Mouse (Mus musculus) heart, postnatal 36 days (tissue): ENCODE results near the gene Ak9. TPM values are rescaled to one million over a fixed set of nuclear protein-coding genes. Genes with fewer than 3 reads are reported as not detected.
"Not testable (repeated sequence)": the region's sequence is repeated elsewhere in the genome, so short reads cannot be mapped to it uniquely, and the experiment has no call there.

Experiments used
- DNase-seq, 2 experiments: peaks; one replicate each; pipeline ENCODE4 v3.0.0; 2021 to 2022
- intact Hi-C: fragments of 180-260 bp; cut with DNase I; formaldehyde crosslinking; loops from one replicate; pipeline ENCODE4 v1.15.1; 2025
- total RNA-seq, 2 experiments: library from RNA; stranded (reverse); gene quantifications; 2 replicates each; pipeline ENCODE4 v1.2.3; 2021

Gene Ak9
- total RNA-seq, 2 experiments from 2014 or later, result not detected

- intact Hi-C loops, result loop anchor here (10.0 kb wide), 3 partner anchors 147 to 423 kb away; partner anchors contain the start of genes Cdc40, Wasf1 and Zbtb24
- no peak for DNase-seq
These were observed 4.4 kb downstream of the Ak9 start for GRCm38 (mm10) chr10:41308205-41308604.

GRCm38 (mm10) chr10:41315866-41316265 is 12.1 kb downstream of the Ak9 start:
- DNase-seq, result no peak
- intact Hi-C loops, result no loop called here

GRCm38 (mm10) chr10:41332533-41333043 is 28.8 kb downstream of the Ak9 start:
- DNase-seq, result no peak
- intact Hi-C loops, result no loop called here

GRCm38 (mm10) chr10:41341346-41341745 is 37.6 kb downstream of the Ak9 start:
- no peak for DNase-seq
- intact Hi-C loops, result no loop called here

GRCm38 (mm10) chr10:41365086-41365485 is 61.3 kb downstream of the Ak9 start:
- no peak for DNase-seq
- intact Hi-C loops, result no loop called here

GRCm38 (mm10) chr10:41380466-41380865 is 76.7 kb downstream of the Ak9 start:
- DNase-seq, result no peak
- intact Hi-C loops, result no loop called here

- DNase-seq, result peak; percentile 39 to 40
- intact Hi-C loops, result no loop called here
These were observed 81.9 kb downstream of the Ak9 start for GRCm38 (mm10) chr10:41385506-41386221.

GRCm38 (mm10) chr10:41393555-41393954 is 89.8 kb downstream of the Ak9 start:
- intact Hi-C loops, result no loop called here
- DNase-seq, result no peak

- intact Hi-C loops, result loop anchor here (10.0 kb wide), 1 partner anchor 396 kb away; no protein-coding TSS in a partner anchor
- no peak for DNase-seq
These were observed 97.3 kb downstream of the Ak9 start for GRCm38 (mm10) chr10:41401097-41401496.

- intact Hi-C loops, result loop anchor here (10.0 kb wide), 1 partner anchor 399 kb away; no protein-coding TSS in a partner anchor
- no peak for DNase-seq
These were observed 99.6 kb downstream of the Ak9 start for GRCm38 (mm10) chr10:41403364-41403763.

GRCm38 (mm10) chr10:41403893-41404612 is 100.3 kb downstream of the Ak9 start:
- no peak for DNase-seq
- intact Hi-C loops, result loop anchor here (10.0 kb wide), 1 partner anchor 399 kb away; no protein-coding TSS in a partner anchor

GRCm38 (mm10) chr10:41410176-41410575 is 106.4 kb downstream of the Ak9 start:
- not testable (repeated sequence) for DNase-seq

GRCm38 (mm10) chr10:41410821-41411220 is 107.0 kb downstream of the Ak9 start:
- intact Hi-C loops, DNase-seq: not testable (repeated sequence)

More at GRCm38 (mm10) chr10:41410176-41410575, 106.4 kb downstream of the Ak9 start:
- intact Hi-C loops, result not testable (repeated sequence)

- intact Hi-C loops, DNase-seq: not testable (repeated sequence)
These were observed 109.7 kb downstream of the Ak9 start for GRCm38 (mm10) chr10:41413471-41413870.

- intact Hi-C loops, result not testable (repeated sequence)
These were observed 111.6 kb downstream of the Ak9 start for GRCm38 (mm10) chr10:41415368-41415767.

GRCm38 (mm10) chr10:41420496-41421200 is 116.9 kb downstream of the Ak9 start:
- intact Hi-C loops, result no loop called here
- no peak for DNase-seq

More at GRCm38 (mm10) chr10:41415368-41415767, 111.6 kb downstream of the Ak9 start:
- DNase-seq, result not testable (repeated sequence)

GRCm38 (mm10) chr10:41423681-41424080 is 119.9 kb downstream of the Ak9 start:
- intact Hi-C loops, result no loop called here
- DNase-seq, result no peak

- no peak for DNase-seq
- intact Hi-C loops, result no loop called here
These were observed 122.6 kb downstream of the Ak9 start for GRCm38 (mm10) chr10:41426368-41426767.

- intact Hi-C loops, result loop anchor here (10.0 kb wide), 2 partner anchors 70 to 250 kb away; no protein-coding TSS in a partner anchor
These were observed 130.8 kb downstream of the Ak9 start for GRCm38 (mm10) chr10:41434624-41435023.

GRCm38 (mm10) chr10:41435141-41435540 is 131.4 kb downstream of the Ak9 start:
- no peak for DNase-seq
- intact Hi-C loops, result loop anchor here (10.0 kb wide), 2 partner anchors 70 to 250 kb away; no protein-coding TSS in a partner anchor

More at GRCm38 (mm10) chr10:41434624-41435023, 130.8 kb downstream of the Ak9 start:
- DNase-seq, result peak; percentile 57 to 66
